Mouse (Mus musculus): ENCODE data around the gene Proz.
"Not testable (repeated sequence)": the region's sequence is repeated elsewhere in the genome, so short reads cannot be mapped to it uniquely, and the experiment has no call there.

Proz gene

DNA sequence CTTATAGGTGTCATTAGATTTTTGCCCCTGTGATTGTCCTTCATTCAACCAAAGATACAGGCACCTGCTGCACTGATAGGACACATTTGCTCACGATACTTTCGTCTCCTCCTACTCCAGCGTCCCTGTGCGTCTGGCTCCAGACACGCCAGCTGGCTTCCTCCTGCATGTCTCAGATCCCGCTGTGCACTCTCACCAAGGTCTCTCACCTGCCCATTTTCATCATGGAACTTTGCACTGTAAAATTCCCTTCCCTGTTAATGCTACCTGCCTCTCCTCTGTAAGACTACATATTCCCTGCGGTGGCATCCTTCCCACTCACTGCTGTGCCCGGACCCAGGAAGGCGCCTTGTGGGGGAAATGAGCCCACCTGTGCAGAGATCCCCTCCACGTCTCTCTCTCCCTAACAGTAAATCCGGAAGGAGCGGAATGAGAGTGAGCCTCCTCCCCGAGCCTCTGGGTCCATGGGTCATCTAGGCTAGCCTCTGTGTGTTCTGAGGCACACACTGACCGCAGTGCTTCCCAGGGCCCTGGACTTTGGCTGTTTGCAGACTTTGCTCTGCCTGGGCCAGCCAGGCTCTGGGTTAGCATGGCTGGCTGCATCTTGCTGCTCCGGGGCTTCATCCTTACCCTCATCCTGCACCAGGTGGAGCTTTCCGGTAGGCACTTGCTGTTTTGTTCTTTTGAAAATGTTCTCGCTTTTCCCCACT is at the start of gene Proz:
Proz (plus strand) TSS at position 474 of the 710 bp plus-strand sequence.
- no peak for DNase-seq

DNA sequence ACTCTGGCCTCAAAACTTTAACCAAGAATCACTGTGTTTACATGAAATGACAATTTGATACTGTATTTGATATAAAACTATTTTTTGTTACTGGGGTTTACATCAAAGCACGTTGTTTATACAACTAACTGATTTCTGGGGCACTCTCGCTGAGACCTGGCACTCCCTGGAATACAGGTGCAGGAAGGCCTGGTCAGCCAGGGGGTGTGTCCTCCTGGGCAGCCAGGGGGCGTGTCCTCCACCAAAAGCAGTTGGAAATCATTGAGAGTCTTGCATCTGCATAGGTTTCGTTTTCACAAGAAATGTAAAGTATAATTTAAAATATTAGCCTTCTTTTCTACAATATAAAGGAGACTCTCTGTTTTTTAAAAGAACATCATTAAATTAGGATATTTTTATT is 41.2 kb upstream of the Proz start:
- DNase-seq: peak; percentile 54 to 58

- DNase-seq: peak in 1 of 2 experiments; percentile 16
Observed at GRCm38 (mm10) chr8:13021830-13022229, 38.9 kb upstream of the Proz start.

DNA sequence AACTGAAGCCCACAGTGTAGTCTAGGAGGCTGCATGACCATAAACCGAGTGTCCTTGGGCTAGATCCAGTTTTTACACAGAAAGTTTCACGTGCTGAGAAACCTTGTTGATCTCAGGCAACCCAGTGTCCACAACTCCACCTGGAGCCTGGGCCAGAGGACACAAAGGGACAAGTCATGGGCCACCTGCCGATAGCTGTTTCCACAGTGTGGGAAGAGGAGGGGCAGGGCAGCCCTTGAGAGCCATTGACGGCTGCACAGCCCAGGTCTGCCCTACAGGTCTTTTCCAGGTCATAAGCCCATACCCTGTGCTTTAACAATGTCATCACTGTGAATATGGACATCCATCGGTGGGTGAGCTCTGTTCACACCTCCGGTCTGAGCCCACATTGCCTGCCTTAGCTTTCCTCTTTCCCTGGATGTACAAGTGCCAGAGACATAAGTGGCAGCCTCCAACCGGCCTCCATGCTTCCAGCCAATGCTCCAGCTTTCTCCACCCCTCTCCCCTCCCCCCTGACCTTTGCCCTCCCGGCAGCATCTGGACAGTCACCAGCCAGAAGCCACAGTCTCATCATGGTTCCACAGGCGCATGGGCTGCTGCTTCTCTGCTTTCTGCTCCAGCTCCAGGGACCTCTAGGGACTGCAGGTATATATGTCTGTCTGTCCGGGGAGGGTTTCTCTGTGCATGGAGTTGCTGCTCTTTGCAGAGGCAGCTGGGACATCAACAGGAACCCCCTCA is 35.1 kb upstream of the Proz start, which contains the start of gene F7:
F7 (plus strand) TSS at position 548 of the 738 bp plus-strand sequence.
- DNase-seq: peak; percentile 48 to 66

- DNase-seq: peak in 1 of 2 experiments; percentile 20
Observed at GRCm38 (mm10) chr8:13027615-13028014, 33.1 kb upstream of the Proz start.

DNA sequence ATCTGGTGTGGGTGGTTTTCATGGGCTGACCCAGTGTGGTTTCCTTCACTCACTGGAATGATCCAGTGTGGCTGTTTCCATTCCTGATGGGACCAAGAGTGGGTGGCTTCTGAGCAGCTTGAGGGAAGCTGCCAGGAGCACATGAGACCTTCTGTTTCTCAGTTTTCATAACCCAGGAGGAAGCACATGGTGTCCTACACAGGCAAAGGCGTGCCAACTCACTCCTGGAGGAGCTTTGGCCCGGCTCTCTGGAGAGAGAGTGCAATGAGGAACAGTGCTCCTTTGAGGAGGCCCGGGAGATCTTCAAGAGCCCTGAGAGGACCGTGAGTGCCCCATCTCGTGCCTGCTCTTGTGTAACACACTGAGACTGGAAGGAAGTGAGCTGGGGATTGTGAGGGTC is 32.2 kb upstream of the Proz start:
- peak; percentile 86 to 90 for DNase-seq

GRCm38 (mm10) chr8:13036346-13036812 is 24.3 kb upstream of the Proz start:
- DNase-seq: peak in 1 of 2 experiments; percentile 20

DNA sequence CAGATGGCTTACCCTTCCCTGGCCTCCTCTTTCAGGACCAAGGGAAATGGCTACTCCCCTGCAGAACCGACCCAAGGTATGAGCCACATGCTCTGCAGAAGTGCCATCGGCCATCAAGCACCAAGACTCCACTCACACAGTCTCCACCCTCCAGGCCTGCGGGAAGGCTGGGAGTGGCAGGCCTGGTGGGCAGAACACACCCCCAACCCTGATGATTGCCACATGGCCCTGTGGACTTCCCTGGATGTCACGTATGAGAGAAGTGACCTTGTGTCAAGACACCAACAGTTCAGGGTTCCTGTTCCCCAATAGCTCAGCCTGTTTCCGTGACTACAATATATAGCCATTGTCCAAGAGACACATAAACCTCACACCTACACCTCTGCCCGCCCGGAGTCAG is 23.7 kb upstream of the Proz start, which contains the start of gene F10:
F10 (plus strand) TSS at position 294 of the 400 bp plus-strand sequence.
- peak; percentile 56 to 58 for DNase-seq

DNA sequence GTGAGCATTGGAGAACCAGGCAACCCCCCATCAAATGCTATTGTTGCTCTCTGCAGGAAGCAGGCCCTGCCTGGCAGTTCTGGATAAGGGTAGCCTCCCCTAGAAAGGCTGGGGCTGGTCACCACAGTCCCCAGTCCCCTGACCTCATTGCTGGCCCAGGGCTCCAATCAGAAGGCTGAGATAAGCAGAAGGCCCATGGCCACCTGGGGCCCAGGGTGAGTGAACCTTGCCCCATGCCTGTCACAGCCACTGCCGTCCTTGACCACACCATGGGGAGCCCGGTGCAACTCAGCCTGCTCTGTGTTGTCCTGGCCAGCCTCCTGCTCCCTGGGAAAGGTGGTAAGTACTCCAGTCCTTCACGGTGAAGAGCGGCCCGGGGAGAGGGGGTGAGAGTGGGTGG is 23.1 kb upstream of the Proz start:
- DNase-seq: no peak

- DNase-seq: peak; percentile 28 to 39
Observed at GRCm38 (mm10) chr8:13039054-13039453, 21.7 kb upstream of the Proz start.

DNA sequence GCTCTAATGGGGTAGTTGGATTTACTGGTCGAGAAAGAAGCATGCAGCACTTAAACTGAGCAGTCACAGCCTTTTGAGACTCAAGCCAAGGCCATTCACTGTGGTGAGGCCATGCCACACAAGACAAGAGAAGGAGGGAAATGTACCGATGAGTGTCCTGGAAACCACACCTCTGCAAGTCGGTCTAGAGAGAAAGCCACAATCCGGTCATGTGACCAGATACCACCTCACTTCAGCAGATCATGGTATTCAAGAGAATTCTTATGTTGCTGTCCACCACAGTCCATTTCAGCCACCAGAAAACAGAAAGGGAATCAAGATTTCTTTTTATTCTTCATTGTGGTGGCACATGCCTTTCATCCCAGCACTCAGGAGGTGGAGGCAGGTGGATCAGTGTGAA is 19.3 kb upstream of the Proz start:
- DNase-seq: no peak

- no peak for DNase-seq
Observed at GRCm38 (mm10) chr8:13047652-13048051, 13.1 kb upstream of the Proz start.

DNA sequence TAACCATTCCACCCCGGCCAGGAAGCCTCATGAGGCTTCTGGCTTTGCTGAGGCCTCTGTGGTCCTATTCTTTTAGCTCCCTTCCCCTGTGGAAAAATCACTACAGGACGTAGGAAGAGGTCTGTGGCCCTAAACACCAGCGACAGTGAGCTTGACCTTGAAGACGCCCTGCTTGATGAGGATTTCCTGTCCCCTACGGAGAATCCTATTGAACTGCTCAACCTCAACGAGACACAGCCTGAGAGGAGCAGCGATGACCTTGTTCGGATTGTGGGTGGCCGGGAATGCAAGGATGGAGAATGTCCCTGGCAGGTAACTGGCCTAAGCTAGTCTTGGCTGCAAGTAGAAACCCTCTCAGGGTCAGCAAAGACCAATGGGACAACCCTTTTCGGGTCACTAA is 10.2 kb upstream of the Proz start:
- no peak for DNase-seq

DNA sequence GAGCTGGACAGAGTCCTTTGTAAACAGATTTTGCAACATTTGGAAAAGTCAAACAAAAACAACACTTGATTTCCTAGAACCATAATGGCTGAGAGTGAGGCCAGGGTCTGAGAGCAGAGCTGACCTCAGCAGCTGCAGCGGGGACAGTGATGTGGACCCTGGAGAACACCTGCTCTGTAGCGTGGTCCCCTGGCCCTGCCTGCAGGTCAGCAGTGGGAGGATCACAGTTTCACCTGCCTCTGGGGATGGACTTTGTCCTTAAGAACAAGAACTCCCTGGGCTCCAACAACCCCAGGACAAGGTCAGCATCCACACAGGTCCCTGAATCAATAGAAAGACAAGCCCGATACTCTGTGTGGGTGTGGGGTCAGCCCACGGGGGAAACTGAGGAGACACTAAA is 3.4 kb upstream of the Proz start:
- peak in 1 of 2 experiments; percentile 19 for DNase-seq

GRCm38 (mm10) chr8:13063112-13063511 is 2.4 kb downstream of the Proz start:
- DNase-seq: peak; percentile 55 to 66

GRCm38 (mm10) chr8:13073255-13073654 is 12.5 kb downstream of the Proz start:
- peak in 1 of 2 experiments; percentile 26 for DNase-seq

DNA sequence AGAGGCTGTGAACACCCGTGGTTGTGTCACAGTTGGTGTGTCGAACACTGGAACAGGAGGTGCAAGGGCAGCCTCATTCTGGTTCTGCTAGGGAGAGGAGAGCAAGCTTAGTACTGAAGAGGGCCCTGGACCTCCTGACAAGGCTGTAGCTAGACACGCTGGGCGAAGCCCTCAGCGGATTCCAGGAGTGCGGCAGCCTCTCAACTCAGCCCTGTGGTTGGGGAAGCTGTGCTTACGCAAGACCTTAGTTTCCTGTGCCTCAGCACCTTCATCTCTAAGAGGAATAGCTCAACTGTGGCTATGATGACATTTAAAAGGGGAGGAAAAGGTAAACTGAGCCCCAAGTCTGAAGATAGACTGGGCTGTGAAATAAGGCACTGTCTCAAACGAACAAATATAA is 14.3 kb downstream of the Proz start:
- peak; percentile 66 to 69 for DNase-seq

GRCm38 (mm10) chr8:13075579-13075978 is 14.9 kb downstream of the Proz start:
- not testable (repeated sequence) for DNase-seq

- DNase-seq: no peak
Observed at GRCm38 (mm10) chr8:13077542-13077941, 16.8 kb downstream of the Proz start.

GRCm38 (mm10) chr8:13104691-13105086 is 44.0 kb downstream of the Proz start:
- peak; percentile 89 to 90 for DNase-seq

DNA sequence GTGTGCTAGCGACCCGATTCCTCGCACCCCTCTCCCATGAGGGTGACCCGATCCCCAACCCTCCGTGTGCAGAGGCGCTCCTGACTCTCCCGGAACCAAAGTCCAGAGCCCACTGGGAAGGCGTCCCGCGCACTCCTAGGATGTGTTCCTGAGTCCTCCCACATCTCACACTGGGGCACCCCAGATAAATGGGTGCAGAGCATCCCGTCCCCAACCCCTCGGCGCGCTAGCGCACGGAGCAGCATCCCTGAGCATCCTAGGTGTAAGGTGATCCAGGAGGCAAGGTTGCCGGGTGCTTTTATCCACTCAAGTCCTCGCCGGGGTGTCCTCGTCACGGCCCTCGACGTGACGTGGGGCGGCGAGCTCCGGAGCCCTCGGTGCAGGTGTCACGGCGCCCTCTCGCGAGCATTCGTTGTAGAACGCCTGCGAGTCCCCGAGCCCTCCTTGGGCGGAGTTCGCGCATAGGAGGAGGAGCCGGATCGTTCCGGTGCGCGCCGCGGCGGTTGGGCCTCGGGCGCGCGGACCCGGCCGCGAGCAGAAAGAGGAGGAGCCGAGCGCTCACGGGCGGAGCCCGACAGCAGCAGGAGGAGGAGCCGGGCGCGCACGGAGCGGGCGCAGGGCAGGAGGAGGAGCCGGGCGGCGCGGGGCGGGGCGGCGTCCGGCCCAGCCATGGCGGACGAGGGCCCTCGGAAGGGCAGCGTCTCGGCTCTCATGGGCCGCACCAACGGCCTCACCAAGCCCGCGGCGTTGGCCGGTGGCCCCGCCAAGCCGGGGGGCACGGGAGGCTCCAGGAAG is 44.6 kb downstream of the Proz start, which contains the start of the genes Pcid2 and Cul4a:
Pcid2 (minus strand) TSS at position 373 of the 795 bp plus-strand sequence.
Cul4a (plus strand) TSS at position 535 of the 795 bp plus-strand sequence.
- DNase-seq: peak; percentile 95 to 97

- DNase-seq: peak; percentile 23 to 45
Observed at GRCm38 (mm10) chr8:13105908-13106551, 45.3 kb downstream of the Proz start.
